Mouse (Mus musculus): ENCODE results near the gene 4930583I09Rik. TPM values are rescaled to one million over a fixed set of nuclear protein-coding genes. Genes with fewer than 3 reads are reported as not detected.

4930583I09Rik gene
- polyA plus RNA-seq, 1 experiment from 2014 or later = not detected

GRCm38 (mm10) chr17:64833906-64834490 is 1.9 kb downstream of the 4930583I09Rik start:
- H3K36me3 ChIP-seq (replicated peaks; ENCODE audit: control insufficient read depth, insufficient read depth) = no peaks in the 10 kb centered on the region
- no peaks in the 10 kb centered on the region for H3K9me3 ChIP-seq (ENCODE audit: control insufficient read depth, low read length)
- H3K4me2 ChIP-seq (replicated peaks) = no peak overlapping the region
- no peak overlapping the region for H3K27ac ChIP-seq
- no peak for ATAC-seq (ENCODE audit: low FRiP score)
- no peaks in the 10 kb centered on the region for H3K4me1 ChIP-seq (replicated peaks; ENCODE audit: control insufficient read depth, insufficient read depth, low read length)
- H3K9ac ChIP-seq = no peak overlapping the region
- no peak overlapping the region for H3K4me3 ChIP-seq (replicated peaks; ENCODE audit: low read length)
- H3K27me3 ChIP-seq (ENCODE audit: control insufficient read depth, insufficient read depth, low read length) = no peaks in the 10 kb centered on the region
- no peak for DNase-seq (ENCODE audit: low spot score)
- 87% methylated on average over 7 of the region's 7 CpGs for WGBS

GRCm38 (mm10) chr17:64833071-64833470 is 2.8 kb downstream of the 4930583I09Rik start:
- Histone ChIP-seq H3K4me3 (replicated peaks; ENCODE audit: low read length) (no peak overlapping the region), H3K27ac (no peak overlapping the region), H3K36me3 (replicated peaks; ENCODE audit: control insufficient read depth, insufficient read depth) (no peaks in the 10 kb centered on the region), H3K9ac (no peak overlapping the region), H3K4me2 (replicated peaks) (no peak overlapping the region), H3K27me3 (ENCODE audit: control insufficient read depth, insufficient read depth, low read length) (no peaks in the 10 kb centered on the region), H3K4me1 (replicated peaks; ENCODE audit: control insufficient read depth, insufficient read depth, low read length) (no peaks in the 10 kb centered on the region), H3K9me3 (ENCODE audit: control insufficient read depth, low read length) (no peaks in the 10 kb centered on the region)
- 81% methylated on average over 2 of the region's 2 CpGs for WGBS
- ATAC-seq (ENCODE audit: low FRiP score) (no peak), DNase-seq (ENCODE audit: low spot score) (no peak)

- WGBS = 85% methylated on average over 5 of the region's 5 CpGs
- Histone ChIP-seq H3K27ac (no peak overlapping the region), H3K36me3 (replicated peaks; ENCODE audit: control insufficient read depth, insufficient read depth) (no peaks in the 10 kb centered on the region), H3K9ac (no peak overlapping the region), H3K9me3 (ENCODE audit: control insufficient read depth, low read length) (no peaks in the 10 kb centered on the region), H3K4me3 (replicated peaks; ENCODE audit: low read length) (no peak overlapping the region), H3K27me3 (ENCODE audit: control insufficient read depth, insufficient read depth, low read length) (no peaks in the 10 kb centered on the region), H3K4me2 (replicated peaks) (no peak overlapping the region), H3K4me1 (replicated peaks; ENCODE audit: control insufficient read depth, insufficient read depth, low read length) (no peaks in the 10 kb centered on the region)
- DNase-seq (ENCODE audit: low spot score) = no peak
- no peak for ATAC-seq (ENCODE audit: low FRiP score)
These were observed 8.4 kb downstream of the 4930583I09Rik start for GRCm38 (mm10) chr17:64827482-64827881.

- H3K4me3 ChIP-seq (replicated peaks; ENCODE audit: low read length) = no peak overlapping the region
- WGBS = 51% methylated on average over 4 of the region's 4 CpGs
- no peaks in the 10 kb centered on the region for H3K4me1 ChIP-seq (replicated peaks; ENCODE audit: control insufficient read depth, insufficient read depth, low read length)
- H3K27me3 ChIP-seq (ENCODE audit: control insufficient read depth, insufficient read depth, low read length) = no peaks in the 10 kb centered on the region
- H3K9ac ChIP-seq = no peak overlapping the region
- H3K36me3 ChIP-seq (replicated peaks; ENCODE audit: control insufficient read depth, insufficient read depth) = no peaks in the 10 kb centered on the region
- ATAC-seq (ENCODE audit: low FRiP score) (no peak), DNase-seq (ENCODE audit: low spot score) (no peak)
- H3K4me2 ChIP-seq (replicated peaks) = no peak overlapping the region
- H3K27ac ChIP-seq = no peak overlapping the region
- H3K9me3 ChIP-seq (ENCODE audit: control insufficient read depth, low read length) = no peaks in the 10 kb centered on the region
These were observed 9.0 kb downstream of the 4930583I09Rik start for GRCm38 (mm10) chr17:64826843-64827242.

GRCm38 (mm10) chr17:64822561-64822960 is 13.3 kb downstream of the 4930583I09Rik start:
- H3K4me1 ChIP-seq (replicated peaks; ENCODE audit: control insufficient read depth, insufficient read depth, low read length) = no peaks in the 10 kb centered on the region
- no peak overlapping the region for H3K4me3 ChIP-seq (replicated peaks; ENCODE audit: low read length)
- H3K9me3 ChIP-seq (ENCODE audit: control insufficient read depth, low read length) = no peaks in the 10 kb centered on the region
- no peaks in the 10 kb centered on the region for H3K27me3 ChIP-seq (ENCODE audit: control insufficient read depth, insufficient read depth, low read length)
- no peak overlapping the region for H3K9ac ChIP-seq
- 95% methylated on average over 5 of the region's 5 CpGs for WGBS
- H3K27ac ChIP-seq = no peak overlapping the region
- H3K36me3 ChIP-seq (replicated peaks; ENCODE audit: control insufficient read depth, insufficient read depth) = no peaks in the 10 kb centered on the region
- DNase-seq (ENCODE audit: low spot score) (no peak), ATAC-seq (ENCODE audit: low FRiP score) (no peak)
- no peak overlapping the region for H3K4me2 ChIP-seq (replicated peaks)

GRCm38 (mm10) chr17:64820841-64821593 is 14.9 kb downstream of the 4930583I09Rik start:
- DNase-seq (ENCODE audit: low spot score) (no peak), ATAC-seq (ENCODE audit: low FRiP score) (no peak)
- no peaks in the 10 kb centered on the region for H3K36me3 ChIP-seq (replicated peaks; ENCODE audit: control insufficient read depth, insufficient read depth)
- H3K4me3 ChIP-seq (replicated peaks; ENCODE audit: low read length) = no peak overlapping the region
- H3K4me2 ChIP-seq (replicated peaks) = no peak overlapping the region
- H3K9me3 ChIP-seq (ENCODE audit: control insufficient read depth, low read length) = no peaks in the 10 kb centered on the region
- no peak overlapping the region for H3K27ac ChIP-seq
- no peaks in the 10 kb centered on the region for H3K27me3 ChIP-seq (ENCODE audit: control insufficient read depth, insufficient read depth, low read length)
- H3K9ac ChIP-seq = no peak overlapping the region
- 91% methylated on average over 7 of the region's 7 CpGs for WGBS
- no peaks in the 10 kb centered on the region for H3K4me1 ChIP-seq (replicated peaks; ENCODE audit: control insufficient read depth, insufficient read depth, low read length)

GRCm38 (mm10) chr17:64816298-64816697 is 19.6 kb downstream of the 4930583I09Rik start:
- H3K4me2 ChIP-seq (replicated peaks) = no peak overlapping the region
- no peak overlapping the region for H3K4me3 ChIP-seq (replicated peaks; ENCODE audit: low read length)
- 96% methylated on average over 3 of the region's 3 CpGs for WGBS
- DNase-seq (ENCODE audit: low spot score) (no peak), ATAC-seq (ENCODE audit: low FRiP score) (no peak)
- H3K27ac ChIP-seq = no peak overlapping the region
- no peaks in the 10 kb centered on the region for H3K4me1 ChIP-seq (replicated peaks; ENCODE audit: control insufficient read depth, insufficient read depth, low read length)
- H3K36me3 ChIP-seq (replicated peaks; ENCODE audit: control insufficient read depth, insufficient read depth) = no peaks in the 10 kb centered on the region
- H3K9ac ChIP-seq = no peak overlapping the region
- H3K9me3 ChIP-seq (ENCODE audit: control insufficient read depth, low read length) = no peaks in the 10 kb centered on the region
- no peaks in the 10 kb centered on the region for H3K27me3 ChIP-seq (ENCODE audit: control insufficient read depth, insufficient read depth, low read length)

GRCm38 (mm10) chr17:64815806-64816205 is 20.1 kb downstream of the 4930583I09Rik start:
- H3K4me2 ChIP-seq (replicated peaks) = no peak overlapping the region
- H3K27me3 ChIP-seq (ENCODE audit: control insufficient read depth, insufficient read depth, low read length) = no peaks in the 10 kb centered on the region
- H3K9ac ChIP-seq = no peak overlapping the region
- ATAC-seq (ENCODE audit: low FRiP score) (no peak), DNase-seq (ENCODE audit: low spot score) (no peak)
- WGBS = 79% methylated on average over 2 of the region's 2 CpGs
- H3K9me3 ChIP-seq (ENCODE audit: control insufficient read depth, low read length) = no peaks in the 10 kb centered on the region
- no peaks in the 10 kb centered on the region for H3K4me1 ChIP-seq (replicated peaks; ENCODE audit: control insufficient read depth, insufficient read depth, low read length)
- H3K27ac ChIP-seq = no peak overlapping the region
- no peak overlapping the region for H3K4me3 ChIP-seq (replicated peaks; ENCODE audit: low read length)
- H3K36me3 ChIP-seq (replicated peaks; ENCODE audit: control insufficient read depth, insufficient read depth) = no peaks in the 10 kb centered on the region

- H3K36me3 ChIP-seq (replicated peaks; ENCODE audit: control insufficient read depth, insufficient read depth) = no peaks in the 10 kb centered on the region
- no peak overlapping the region for H3K4me2 ChIP-seq (replicated peaks)
- no peak overlapping the region for H3K9ac ChIP-seq
- no peaks in the 10 kb centered on the region for H3K9me3 ChIP-seq (ENCODE audit: control insufficient read depth, low read length)
- no peak overlapping the region for H3K4me3 ChIP-seq (replicated peaks; ENCODE audit: low read length)
- WGBS = 97% methylated on average over 6 of the region's 6 CpGs
- no peaks in the 10 kb centered on the region for H3K27me3 ChIP-seq (ENCODE audit: control insufficient read depth, insufficient read depth, low read length)
- no peaks in the 10 kb centered on the region for H3K4me1 ChIP-seq (replicated peaks; ENCODE audit: control insufficient read depth, insufficient read depth, low read length)
- no peak overlapping the region for H3K27ac ChIP-seq
- DNase-seq (ENCODE audit: low spot score) = no peak
- ATAC-seq (ENCODE audit: low FRiP score) = no peak
These were observed 22.3 kb downstream of the 4930583I09Rik start for GRCm38 (mm10) chr17:64813568-64813967.
